Mouse (Mus musculus): ENCODE data around the gene Traf1. TPM values are rescaled to one million over a fixed set of nuclear protein-coding genes. Genes with fewer than 3 reads are reported as not detected.

Traf1 gene
- polyA plus RNA-seq, 1 experiment from 2014 or later = 1.3 TPM

DNA sequence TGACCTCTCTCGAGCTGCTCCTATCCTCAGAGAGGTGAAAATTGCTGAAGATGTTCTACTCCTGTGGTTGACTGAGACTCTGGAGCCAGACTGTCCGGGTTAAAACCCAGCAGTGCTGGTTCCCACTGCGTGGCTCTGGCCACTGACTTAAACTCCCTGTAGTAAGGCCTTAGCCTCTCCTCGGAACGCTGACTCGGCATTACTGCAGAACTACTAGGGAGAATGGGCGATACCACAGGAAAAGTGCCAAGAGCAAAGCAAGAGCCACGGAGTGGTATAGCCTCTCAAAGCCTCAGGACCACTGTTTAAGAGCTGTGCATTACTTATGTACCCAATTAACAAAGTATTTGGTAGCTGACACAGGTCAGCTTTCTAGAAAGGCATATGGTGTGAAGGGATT, 23.3 kb upstream of the Traf1 start:
- no peaks in the 10 kb centered on the region for H3K9me3 ChIP-seq (replicated peaks; ENCODE audit: control insufficient read depth, low read length)
- no peak for ATAC-seq (replicated peaks; ENCODE audit: insufficient number of reproducible peaks, low FRiP score, low TSS enrichment)
- H3K36me3 ChIP-seq (ENCODE audit: control insufficient read depth, insufficient read depth, low read length) = no peaks in the 10 kb centered on the region
- no peaks in the 10 kb centered on the region for H3K27me3 ChIP-seq (ENCODE audit: control insufficient read depth, insufficient read depth, low read length)
- 77% methylated on average over 8 of the region's 8 CpGs for WGBS (ENCODE audit: insufficient replicate concordance)
- no peak overlapping the region for H3K27ac ChIP-seq (ENCODE audit: low read depth, low read length)
- no peak overlapping the region for H3K4me2 ChIP-seq
- H3K4me1 ChIP-seq (ENCODE audit: control insufficient read depth, insufficient read depth, low read length) = 0 out of 2 replicates have a peak, but pooled peaks cover 2% of the 10 kb centered on the region
- no peak overlapping the region for H3K9ac ChIP-seq (ENCODE audit: low read depth, low read length)
- no peak overlapping the region for H3K4me3 ChIP-seq (ENCODE audit: low read depth, low read length)

DNA sequence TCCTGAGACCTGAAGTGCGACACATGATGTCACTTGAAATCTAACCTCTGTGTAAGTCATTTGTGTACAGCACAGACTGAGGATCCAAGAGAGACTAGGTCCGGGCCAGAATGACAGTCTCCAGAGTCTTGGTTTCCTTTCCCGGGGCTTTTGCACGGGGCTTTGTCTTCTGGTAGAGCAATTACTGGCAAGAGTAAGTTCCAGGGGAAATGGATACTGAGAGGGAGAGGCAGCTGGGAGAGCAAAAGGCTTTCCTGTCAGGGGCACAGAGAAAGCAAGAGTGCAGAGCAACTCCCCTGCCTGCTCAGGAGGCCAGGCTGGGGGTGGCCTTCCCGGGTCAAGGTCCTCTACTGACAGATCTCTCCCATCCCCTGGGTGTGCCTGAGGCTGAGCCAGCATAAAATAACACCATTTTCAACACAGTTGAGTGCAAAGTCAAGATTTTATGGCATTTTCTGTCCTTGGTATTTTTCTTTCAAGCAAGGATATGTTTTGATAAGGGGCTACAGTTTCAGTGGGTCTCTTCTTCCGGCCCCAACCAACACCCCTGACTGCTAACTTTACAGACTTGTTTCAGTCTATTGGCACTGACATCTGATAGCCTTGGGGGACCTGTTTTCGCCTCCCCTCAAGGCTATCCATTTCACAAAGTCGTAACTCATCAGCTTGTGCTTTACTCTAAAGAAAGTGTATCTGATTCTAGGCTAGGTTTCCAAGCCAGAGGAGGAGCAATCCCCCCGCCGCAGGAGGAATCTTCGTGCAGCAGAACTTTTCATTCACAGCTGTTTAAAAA, 21.5 kb upstream of the Traf1 start:
- Histone ChIP-seq H3K27me3 (ENCODE audit: control insufficient read depth, insufficient read depth, low read length) (no peaks in the 10 kb centered on the region), H3K9me3 (replicated peaks; ENCODE audit: control insufficient read depth, low read length) (no peaks in the 10 kb centered on the region), H3K4me1 (ENCODE audit: control insufficient read depth, insufficient read depth, low read length) (0 out of 2 replicates have a peak, but pooled peaks cover 2% of the 10 kb centered on the region), H3K4me3 (ENCODE audit: low read depth, low read length) (no peak overlapping the region), H3K4me2 (no peak overlapping the region), H3K27ac (ENCODE audit: low read depth, low read length) (no peak overlapping the region), H3K9ac (ENCODE audit: low read depth, low read length) (no peak overlapping the region), H3K36me3 (ENCODE audit: control insufficient read depth, insufficient read depth, low read length) (no peaks in the 10 kb centered on the region)
- no peak for ATAC-seq (replicated peaks; ENCODE audit: insufficient number of reproducible peaks, low FRiP score, low TSS enrichment)
- 55% methylated on average over 11 of the region's 11 CpGs for WGBS (ENCODE audit: insufficient replicate concordance)

DNA sequence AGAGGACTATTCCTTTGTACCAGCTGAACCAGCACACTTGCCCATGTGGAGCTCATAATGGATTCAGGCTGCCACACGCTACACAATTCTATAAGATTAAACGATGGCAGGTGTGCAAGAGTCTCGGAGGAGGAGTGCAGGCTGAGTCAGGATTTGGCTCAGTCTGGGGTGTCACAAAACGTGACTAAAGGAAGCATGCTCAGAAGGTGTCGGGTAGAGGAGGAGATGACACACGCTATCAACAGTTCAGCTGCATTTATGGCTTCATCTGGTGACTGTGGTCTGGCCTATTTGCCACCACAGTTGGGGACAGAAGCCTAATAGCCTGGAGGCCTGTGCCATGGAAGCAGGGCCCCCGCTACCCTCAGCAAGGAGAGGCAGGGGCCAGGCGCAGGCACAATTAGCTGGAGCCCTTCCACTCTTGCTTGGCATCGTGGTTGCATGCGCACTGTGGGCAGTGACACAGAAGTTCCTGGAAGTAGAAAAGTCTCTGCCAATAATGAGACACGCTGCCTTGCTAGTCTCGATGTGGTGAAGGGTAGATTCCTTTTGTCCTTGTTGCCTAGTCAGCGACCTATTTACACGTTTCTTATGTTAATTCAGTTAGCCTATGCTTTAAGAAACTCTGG, 20.6 kb upstream of the Traf1 start:
- Histone ChIP-seq H3K27me3 (ENCODE audit: control insufficient read depth, insufficient read depth, low read length) (no peaks in the 10 kb centered on the region), H3K36me3 (ENCODE audit: control insufficient read depth, insufficient read depth, low read length) (no peaks in the 10 kb centered on the region), H3K9ac (ENCODE audit: low read depth, low read length) (no peak overlapping the region), H3K27ac (ENCODE audit: low read depth, low read length) (no peak overlapping the region), H3K4me1 (ENCODE audit: control insufficient read depth, insufficient read depth, low read length) (0 out of 2 replicates have a peak, but pooled peaks cover 2% of the 10 kb centered on the region), H3K9me3 (replicated peaks; ENCODE audit: control insufficient read depth, low read length) (no peaks in the 10 kb centered on the region), H3K4me2 (no peak overlapping the region), H3K4me3 (ENCODE audit: low read depth, low read length) (no peak overlapping the region)
- 63% methylated on average over 14 of the region's 14 CpGs for WGBS (ENCODE audit: insufficient replicate concordance)
- no peak for ATAC-seq (replicated peaks; ENCODE audit: insufficient number of reproducible peaks, low FRiP score, low TSS enrichment)

DNA sequence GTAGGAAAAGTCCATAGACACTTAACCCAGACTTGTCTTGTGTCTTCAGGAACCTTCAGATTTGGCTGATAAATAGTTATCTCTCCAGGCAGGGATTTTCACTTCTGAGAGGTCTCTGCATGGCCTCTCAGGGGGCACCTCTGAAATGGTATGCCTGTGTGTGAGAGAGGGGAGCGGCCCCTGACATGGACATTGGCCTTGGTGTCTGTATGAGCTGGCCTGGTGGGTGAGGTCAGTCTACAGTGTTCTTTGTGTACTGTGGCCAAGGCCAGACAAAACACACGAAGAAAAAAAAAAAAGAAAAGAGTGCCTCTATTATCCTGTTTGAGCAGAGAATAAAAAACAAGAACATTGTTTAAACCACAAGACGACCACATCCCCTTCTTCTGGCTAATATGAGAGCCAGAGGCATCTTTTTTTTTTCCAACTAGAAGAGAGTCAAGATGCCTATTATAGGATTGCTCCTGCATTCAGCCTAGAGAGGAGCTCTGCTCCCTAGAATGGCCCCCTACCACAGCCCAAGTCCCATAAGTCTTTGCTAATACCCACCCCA, 18.0 kb upstream of the Traf1 start:
- WGBS (ENCODE audit: insufficient replicate concordance) = 77% methylated on average over 3 of the region's 3 CpGs
- no peak for ATAC-seq (replicated peaks; ENCODE audit: insufficient number of reproducible peaks, low FRiP score, low TSS enrichment)
- no peak overlapping the region for H3K4me3 ChIP-seq (ENCODE audit: low read depth, low read length)
- no peak overlapping the region for H3K4me2 ChIP-seq
- H3K36me3 ChIP-seq (ENCODE audit: control insufficient read depth, insufficient read depth, low read length) = no peaks in the 10 kb centered on the region
- no peak overlapping the region for H3K27ac ChIP-seq (ENCODE audit: low read depth, low read length)
- H3K27me3 ChIP-seq (ENCODE audit: control insufficient read depth, insufficient read depth, low read length) = no peaks in the 10 kb centered on the region
- H3K9me3 ChIP-seq (replicated peaks; ENCODE audit: control insufficient read depth, low read length) = peaks cover 3% of the 10 kb centered on the region; the same call in 1 of the 2 replicates
- H3K4me1 ChIP-seq (ENCODE audit: control insufficient read depth, insufficient read depth, low read length) = 0 out of 2 replicates have a peak, but pooled peaks cover 2% of the 10 kb centered on the region
- H3K9ac ChIP-seq (ENCODE audit: low read depth, low read length) = no peak overlapping the region

DNA sequence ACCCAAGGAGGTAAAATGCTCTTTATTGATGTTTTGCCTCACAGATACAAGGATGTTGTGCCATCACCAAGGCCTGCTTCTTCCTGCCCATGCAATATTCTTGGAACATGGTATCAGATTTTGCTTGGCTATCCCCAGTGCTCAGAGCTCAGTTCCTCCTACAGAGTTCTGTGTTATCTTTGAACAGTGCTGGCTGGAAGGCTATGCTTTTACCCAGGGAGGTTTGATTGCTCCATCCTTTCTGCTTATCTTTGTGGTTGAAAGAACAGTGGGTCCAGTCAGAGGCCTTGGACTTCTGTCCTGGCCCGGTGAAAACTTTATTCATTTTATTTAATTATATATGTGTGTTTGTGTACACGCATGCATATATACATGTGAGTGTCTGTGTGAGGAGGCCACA, 16.7 kb upstream of the Traf1 start:
- no peak overlapping the region for H3K27ac ChIP-seq (ENCODE audit: low read depth, low read length)
- no peaks in the 10 kb centered on the region for H3K27me3 ChIP-seq (ENCODE audit: control insufficient read depth, insufficient read depth, low read length)
- 0 out of 2 replicates have a peak, but pooled peaks cover 2% of the 10 kb centered on the region for H3K4me1 ChIP-seq (ENCODE audit: control insufficient read depth, insufficient read depth, low read length)
- peaks cover 3% of the 10 kb centered on the region; the same call in 1 of the 2 replicates for H3K9me3 ChIP-seq (replicated peaks; ENCODE audit: control insufficient read depth, low read length)
- no peak overlapping the region for H3K4me2 ChIP-seq
- H3K9ac ChIP-seq (ENCODE audit: low read depth, low read length) = no peak overlapping the region
- no peaks in the 10 kb centered on the region for H3K36me3 ChIP-seq (ENCODE audit: control insufficient read depth, insufficient read depth, low read length)
- ATAC-seq (replicated peaks; ENCODE audit: insufficient number of reproducible peaks, low FRiP score, low TSS enrichment) = no peak
- H3K4me3 ChIP-seq (ENCODE audit: low read depth, low read length) = no peak overlapping the region
- 81% methylated on average over 2 of the region's 2 CpGs for WGBS (ENCODE audit: insufficient replicate concordance)

DNA sequence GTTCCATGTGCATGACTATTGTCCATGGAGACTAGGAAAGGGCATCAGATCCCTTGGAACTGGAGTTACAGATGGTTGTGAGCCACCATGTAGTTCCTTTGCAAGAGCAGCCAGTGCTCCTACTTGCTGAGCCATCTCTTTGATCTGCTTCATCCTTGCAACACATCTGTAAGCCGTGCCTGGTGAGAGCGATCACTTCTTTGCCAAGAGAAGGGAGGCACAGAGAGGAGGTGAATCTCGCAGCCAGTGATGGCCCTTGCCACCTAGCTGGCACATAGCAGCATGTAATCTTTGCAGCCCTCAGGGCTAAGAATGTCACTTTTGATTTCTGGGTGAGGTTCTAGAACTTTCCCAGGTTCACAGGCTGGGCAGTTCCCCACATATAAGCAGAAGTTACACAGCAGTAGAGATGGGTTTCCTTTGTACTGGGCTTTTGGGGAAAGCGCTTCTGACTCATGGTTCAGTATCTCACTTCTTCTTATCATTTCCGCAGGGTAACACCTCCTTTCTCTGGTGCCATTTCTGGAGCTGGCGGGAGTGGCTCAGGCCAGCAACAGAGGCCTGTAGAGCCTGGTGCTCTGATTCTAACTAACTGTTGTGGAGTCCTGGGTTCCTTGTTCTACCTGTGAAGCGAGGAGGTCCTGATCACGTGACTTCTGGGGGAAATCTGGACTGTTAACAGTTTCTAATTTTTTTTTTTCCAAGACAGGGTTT, 15.5 kb upstream of the Traf1 start:
- H3K9ac ChIP-seq (ENCODE audit: low read depth, low read length) = no peak overlapping the region
- 45% methylated on average over 8 of the region's 8 CpGs for WGBS (ENCODE audit: insufficient replicate concordance)
- no peak overlapping the region for H3K4me3 ChIP-seq (ENCODE audit: low read depth, low read length)
- H3K9me3 ChIP-seq (replicated peaks; ENCODE audit: control insufficient read depth, low read length) = peaks cover 3% of the 10 kb centered on the region; the same call in 1 of the 2 replicates
- no peaks in the 10 kb centered on the region for H3K27me3 ChIP-seq (ENCODE audit: control insufficient read depth, insufficient read depth, low read length)
- no peak overlapping the region for H3K27ac ChIP-seq (ENCODE audit: low read depth, low read length)
- ATAC-seq (replicated peaks; ENCODE audit: insufficient number of reproducible peaks, low FRiP score, low TSS enrichment) = no peak
- no peaks in the 10 kb centered on the region for H3K4me1 ChIP-seq (ENCODE audit: control insufficient read depth, insufficient read depth, low read length)
- H3K4me2 ChIP-seq = no peak overlapping the region
- H3K36me3 ChIP-seq (ENCODE audit: control insufficient read depth, insufficient read depth, low read length) = no peaks in the 10 kb centered on the region

DNA sequence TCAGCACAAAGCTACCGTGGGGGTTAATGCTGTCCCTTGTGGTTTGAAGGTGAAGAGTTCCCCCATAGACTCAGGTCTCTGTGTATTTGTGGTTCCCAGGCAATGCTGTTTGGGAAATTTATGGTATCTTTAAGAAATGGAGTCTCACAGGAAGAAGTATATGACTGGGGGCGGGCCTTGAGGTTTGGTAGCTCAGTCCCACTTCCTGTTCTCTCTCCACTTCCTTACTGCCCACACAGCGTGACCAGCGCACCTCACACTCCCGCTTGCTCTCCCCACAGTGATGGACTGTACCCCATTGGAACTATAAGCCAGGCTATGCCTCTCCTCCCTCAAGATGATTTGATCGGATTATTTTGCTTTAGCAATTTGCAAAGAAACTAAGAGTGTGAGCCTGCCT, 14.9 kb upstream of the Traf1 start:
- Histone ChIP-seq H3K4me1 (ENCODE audit: control insufficient read depth, insufficient read depth, low read length) (no peaks in the 10 kb centered on the region), H3K27ac (ENCODE audit: low read depth, low read length) (no peak overlapping the region), H3K9me3 (replicated peaks; ENCODE audit: control insufficient read depth, low read length) (peaks cover 3% of the 10 kb centered on the region; the same call in 1 of the 2 replicates), H3K9ac (ENCODE audit: low read depth, low read length) (no peak overlapping the region), H3K4me3 (ENCODE audit: low read depth, low read length) (no peak overlapping the region), H3K27me3 (ENCODE audit: control insufficient read depth, insufficient read depth, low read length) (no peaks in the 10 kb centered on the region; the same call in 1 of the 2 replicates), H3K36me3 (ENCODE audit: control insufficient read depth, insufficient read depth, low read length) (no peaks in the 10 kb centered on the region), H3K4me2 (no peak overlapping the region)
- 88% methylated on average over 6 of the region's 6 CpGs for WGBS (ENCODE audit: insufficient replicate concordance)
- ATAC-seq (replicated peaks; ENCODE audit: insufficient number of reproducible peaks, low FRiP score, low TSS enrichment) = no peak

DNA sequence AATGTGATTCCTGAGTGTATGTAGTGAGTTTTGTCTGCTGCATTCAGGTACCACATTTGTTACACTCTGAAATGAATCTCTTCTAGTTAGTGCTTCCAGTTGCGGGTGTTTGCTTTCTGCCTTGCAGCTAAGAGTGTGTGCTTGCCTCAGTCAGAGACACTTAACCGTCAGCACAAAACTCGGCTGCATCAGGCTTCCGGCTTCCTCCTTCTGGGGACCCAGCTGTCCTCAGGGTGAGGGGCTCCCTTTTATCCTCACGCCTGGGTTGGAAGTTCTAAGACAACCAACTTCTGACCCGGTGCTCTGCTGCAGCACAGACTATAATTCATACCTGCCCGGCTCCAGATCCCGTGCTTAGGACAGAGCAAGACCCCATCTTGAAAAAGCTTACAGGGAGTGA, 11.5 kb upstream of the Traf1 start:
- Histone ChIP-seq H3K4me2 (no peak overlapping the region), H3K27me3 (ENCODE audit: control insufficient read depth, insufficient read depth, low read length) (no peaks in the 10 kb centered on the region; the same call in 1 of the 2 replicates), H3K36me3 (ENCODE audit: control insufficient read depth, insufficient read depth, low read length) (no peaks in the 10 kb centered on the region), H3K27ac (ENCODE audit: low read depth, low read length) (no peak overlapping the region), H3K9ac (ENCODE audit: low read depth, low read length) (no peak overlapping the region), H3K9me3 (replicated peaks; ENCODE audit: control insufficient read depth, low read length) (peaks cover 3% of the 10 kb centered on the region; the same call in 1 of the 2 replicates), H3K4me1 (ENCODE audit: control insufficient read depth, insufficient read depth, low read length) (no peaks in the 10 kb centered on the region), H3K4me3 (ENCODE audit: low read depth, low read length) (no peak overlapping the region)
- 74% methylated on average over 8 of the region's 8 CpGs for WGBS (ENCODE audit: insufficient replicate concordance)
- no peak for ATAC-seq (replicated peaks; ENCODE audit: insufficient number of reproducible peaks, low FRiP score, low TSS enrichment)
